Mouse (Mus musculus) heart, embryonic 15.5 days (tissue): ENCODE measurements around the gene Car1. TPM values are rescaled to one million over a fixed set of nuclear protein-coding genes. Genes with fewer than 3 reads are reported as not detected.

Source experiments
- polyA plus RNA-seq: library from polyadenylated mRNA; unstranded; fragments of >200 nt; fragmentation: Nextera tagmentation; extraction: Ambion mirVana; gene quantifications from 2 replicates; pipeline ENCODE4 v1.2.1, GENCODE M21; 2015

Gene Car1
- polyA plus RNA-seq, 1 experiment from 2014 or later: 0.40 TPM

Other genes starting within 250 kb of the Car1 start
- gene 1810022K09Rik, start 197.1 kb downstream of the Car1 start, polyA plus RNA-seq: 237 and 359 TPM in 2 replicates
- gene Car13, start 166.6 kb downstream of the Car1 start, polyA plus RNA-seq: 2.0 and 2.2 TPM in 2 replicates
- gene Car3, start 55.1 kb upstream of the Car1 start, polyA plus RNA-seq: 6.1 and 8.2 TPM in 2 replicates
- 53.3 and 79.5 TPM in 2 replicates for gene Car2, start 77.9 kb upstream of the Car1 start, polyA plus RNA-seq